Mouse (Mus musculus) spleen, adult 2 months (tissue): ENCODE results near the gene Lbx2. TPM values are rescaled to one million over a fixed set of nuclear protein-coding genes. Genes with fewer than 3 reads are reported as not detected.

ENCODE experiments used
- DNase-seq, 2 experiments: peaks; one replicate each; pipeline versions ENCODE4 v3.0.0 to v3.0.0-alpha.2; 2012 to 2021; ENCODE audit warnings: low spot score in 2 of 2, low read depth in 1 of 2
- H3K27ac ChIP-seq: fragments of 200-500 bp; 2 replicates; pipeline ENCODE4 v1.5.1; 2012; ENCODE audit warnings: low read length, inconsistent platforms; ENCODE audit not compliant: insufficient read depth
- H3K27me3 ChIP-seq: fragments of 200-500 bp; 2 replicates; pipeline ENCODE4 v1.6.1; 2012; ENCODE audit warnings: mild to moderate bottlenecking, moderate library complexity, low read length, inconsistent platforms; ENCODE audit not compliant: control insufficient read depth, insufficient read depth
- H3K36me3 ChIP-seq: fragments of 200-500 bp; 2 replicates; pipeline ENCODE4 v1.6.1; 2012; ENCODE audit warnings: mild to moderate bottlenecking, low read length, inconsistent platforms; ENCODE audit not compliant: control insufficient read depth, insufficient read depth
- H3K4me1 ChIP-seq: fragments of 200-500 bp; 2 replicates; pipeline ENCODE4 v1.6.1; 2011; ENCODE audit warnings: inconsistent platforms; ENCODE audit not compliant: control insufficient read depth, insufficient read depth, insufficient read length
- H3K4me3 ChIP-seq: fragments of 200-500 bp; 2 replicates; pipeline ENCODE4 v1.5.1; 2011; ENCODE audit warnings: mild to moderate bottlenecking, inconsistent platforms; ENCODE audit not compliant: insufficient read depth, insufficient read length; ENCODE audit errors: extremely low read depth
- CTCF ChIP-seq: fragments of 200-500 bp; IDR thresholded peaks from 2 replicates; pipeline ENCODE4 v1.5.1; 2011; ENCODE audit warnings: mild to moderate bottlenecking, inconsistent platforms; ENCODE audit not compliant: insufficient read depth, insufficient read length, insufficient replicate concordance; ENCODE audit errors: extremely low read depth
- POLR2A ChIP-seq: fragments of 200-500 bp; IDR thresholded peaks from 2 replicates; pipeline ENCODE4 v1.6.1; 2011; ENCODE audit warnings: low read depth, low read length, inconsistent platforms
- WGBS: fragments of 180-500 bp; shearing (Covaris S2); methylation state at CpG from one replicate; pipeline ENCODE4 v1.1.7; 2018; 5-methylcytosine and 5-hydroxymethylcytosine counted together
- polyA plus RNA-seq: library from polyadenylated mRNA; depleted of rRNA; stranded (reverse); fragments of >200 nt; gene quantifications from 2 replicates; pipeline ENCODE4 v1.2.3, GENCODE M21; 2012; rRNA removed

Gene Lbx2
- polyA plus RNA-seq, 1 experiment, result 2.8 TPM

- Histone ChIP-seq H3K4me1 (peaks cover 3% of the 10 kb centered on the region), H3K27ac (no peak within 1 kb of the TSS)
- WGBS, result 81% methylated on average over 7 of the region's 7 CpGs
Observed at GRCm38 (mm10) chr6:83134951-83135513, 48.9 kb downstream of the Lbx2 start, which contains the start of gene Rtkn. TSS of gene Rtkn (plus strand) at chr6:83135463.

DNA sequence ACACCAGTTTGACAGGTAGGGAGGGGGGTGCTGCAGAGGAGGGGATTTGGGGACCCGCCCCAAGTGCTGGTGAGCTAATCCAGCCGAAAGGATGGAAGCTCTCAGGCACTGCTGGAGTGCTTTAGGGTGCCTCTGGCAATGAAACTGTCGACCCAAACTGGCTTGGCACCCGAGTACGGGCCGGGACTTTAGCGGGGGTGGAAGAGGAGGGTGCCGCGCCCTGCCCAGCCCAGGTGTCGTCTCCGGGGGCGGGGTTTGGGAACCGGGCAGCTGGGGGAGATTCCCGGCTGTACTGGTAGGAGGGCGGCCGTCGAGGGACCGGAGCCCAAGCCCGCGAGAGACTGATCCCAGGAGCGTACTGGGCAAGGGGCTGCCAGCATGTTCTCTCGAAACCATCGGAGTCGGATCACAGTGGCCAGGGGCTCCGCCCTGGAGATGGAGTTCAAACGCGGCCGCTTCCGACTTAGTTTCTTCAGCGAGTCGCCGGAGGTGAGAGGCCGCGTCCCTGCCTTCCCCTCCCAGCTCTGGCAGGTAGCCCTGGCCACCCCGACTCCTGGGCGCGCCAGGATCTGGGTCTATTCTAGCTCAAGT lies 49.5 kb downstream of the Lbx2 start:
- DNase-seq, result no peak
- Histone ChIP-seq H3K27ac (no peak overlapping the region), H3K27me3 (peaks cover 14% of the 10 kb centered on the region), H3K36me3 (no peaks in the 10 kb centered on the region), H3K4me3 (no peak overlapping the region), H3K4me1 (peaks cover 3% of the 10 kb centered on the region)
- 32% methylated on average over 37 of the region's 37 CpGs for WGBS
- TF ChIP-seq CTCF (no peak), POLR2A (no peak)

More at GRCm38 (mm10) chr6:83134951-83135513, 48.9 kb downstream of the Lbx2 start, which contains the start of gene Rtkn:
- TF ChIP-seq POLR2A (no peak), CTCF (no peak)
- Histone ChIP-seq H3K36me3 (no peaks in the 10 kb centered on the region), H3K27me3 (peaks cover 14% of the 10 kb centered on the region), H3K4me3 (no peak within 1 kb of the TSS)
- DNase-seq, result no peak

DNA sequence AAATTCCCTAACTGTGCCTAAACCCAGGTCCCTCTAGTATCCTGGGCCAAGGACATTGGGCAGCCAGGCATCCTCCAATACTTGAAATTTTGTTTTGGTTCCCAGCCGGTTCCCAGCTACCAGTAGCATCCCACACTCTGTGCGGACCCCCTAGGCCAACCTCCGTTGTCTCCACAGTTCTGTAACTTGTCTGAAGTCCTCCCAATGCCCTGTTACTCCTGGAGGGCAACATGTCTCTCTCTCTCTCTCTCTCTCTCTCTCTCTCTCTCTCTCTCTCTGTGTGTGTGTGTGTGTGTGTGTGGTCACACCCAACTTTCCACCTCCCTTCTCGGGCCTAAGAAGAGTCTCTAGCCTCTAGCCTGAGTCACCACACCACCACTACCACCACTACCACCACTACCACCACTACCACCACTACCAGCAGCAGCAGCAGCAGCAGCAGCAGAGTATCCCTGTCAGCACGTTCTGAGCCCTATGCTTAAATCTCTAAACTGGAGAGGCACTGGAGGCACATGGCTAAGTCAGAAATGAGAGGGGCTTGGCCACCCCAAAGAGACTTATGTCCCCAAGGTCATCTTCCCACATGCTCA lies 50.2 kb downstream of the Lbx2 start:
- DNase-seq, result no peak
- peak overlapping the region; percentile 45; the same call in 1 of the 2 replicates for H3K4me3 ChIP-seq
- TF ChIP-seq CTCF, result no peak
- TF ChIP-seq POLR2A, result no peak
- no peak overlapping the region for H3K27ac ChIP-seq
- H3K4me1 ChIP-seq, result peaks cover 3% of the 10 kb centered on the region
- peaks cover 14% of the 10 kb centered on the region for H3K27me3 ChIP-seq
- 65% methylated on average over 5 of the region's 5 CpGs for WGBS
- no peaks in the 10 kb centered on the region for H3K36me3 ChIP-seq

DNA sequence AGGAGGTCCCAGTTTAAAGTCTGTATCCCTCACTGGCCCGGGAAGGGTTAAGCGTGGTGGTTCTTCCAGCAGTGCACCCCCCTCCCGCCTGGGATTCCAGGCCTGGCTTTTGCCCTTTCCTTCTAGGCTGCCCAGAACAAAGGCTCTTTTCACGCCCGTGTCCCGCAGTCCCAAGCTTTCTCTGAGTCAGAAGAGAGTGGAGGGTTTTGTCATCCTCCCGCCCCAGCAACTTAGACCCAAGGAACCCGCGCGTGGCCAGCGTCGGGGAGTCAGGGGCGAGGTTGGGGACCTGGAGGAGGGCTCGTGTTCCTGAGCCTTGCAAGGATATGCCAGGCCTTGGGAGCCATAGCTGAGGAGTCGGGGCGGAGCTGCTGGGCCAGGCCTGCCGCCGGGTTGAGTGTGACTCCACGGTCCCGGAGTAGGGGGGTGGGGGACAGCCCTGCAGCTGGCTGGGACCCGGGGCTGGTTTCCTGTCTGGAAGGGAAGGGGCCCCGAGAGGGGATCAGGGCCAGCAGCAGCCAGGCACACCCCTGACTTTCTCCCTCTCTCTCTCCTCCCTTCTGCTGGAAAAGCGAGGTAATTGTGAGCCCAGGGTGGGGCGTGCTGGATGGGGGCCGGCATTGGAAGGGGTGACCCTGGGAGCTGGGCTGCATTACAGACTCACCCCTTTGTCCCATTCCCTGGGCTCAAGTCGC lies 50.9 kb downstream of the Lbx2 start:
- 10% methylated on average over 26 of the region's 26 CpGs for WGBS
- Histone ChIP-seq H3K27ac (peak overlapping the region; percentile 37), H3K36me3 (no peaks in the 10 kb centered on the region), H3K4me3 (peak overlapping the region; percentile 45; the same call in 1 of the 2 replicates), H3K27me3 (peaks cover 13% of the 10 kb centered on the region), H3K4me1 (peaks cover 3% of the 10 kb centered on the region)
- no peak for DNase-seq
- TF ChIP-seq CTCF, result no peak

DNA sequence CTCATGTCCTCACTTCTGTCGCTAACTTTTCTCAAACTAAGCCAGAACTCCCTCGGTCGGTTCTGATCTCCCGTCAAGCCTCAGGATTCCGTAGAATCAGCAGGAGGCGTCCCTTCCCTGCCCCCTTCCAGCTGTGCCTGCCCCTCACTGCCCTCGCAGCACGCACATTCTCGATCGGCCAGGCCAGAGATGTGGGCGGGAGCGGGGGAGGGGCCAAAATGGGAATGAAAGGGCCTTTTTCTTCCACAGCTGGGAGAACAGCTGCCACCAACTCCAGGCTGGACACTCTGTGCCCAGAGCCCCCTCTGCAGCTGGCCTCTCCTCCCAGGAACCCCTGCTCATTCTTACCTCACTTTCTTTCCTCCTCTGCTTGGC lies 51.4 kb downstream of the Lbx2 start:
- Histone ChIP-seq H3K36me3 (no peaks in the 10 kb centered on the region), H3K27me3 (peaks cover 13% of the 10 kb centered on the region), H3K4me1 (peaks cover 3% of the 10 kb centered on the region), H3K27ac (peak overlapping the region; percentile 37), H3K4me3 (peak overlapping the region; percentile 45; the same call in 1 of the 2 replicates)
- WGBS, result 2% methylated on average over 12 of the region's 12 CpGs
- DNase-seq, result no peak
- TF ChIP-seq POLR2A, result no peak
- no peak for TF ChIP-seq CTCF

Other genes starting within 250 kb of the Lbx2 start
- 3.2 TPM in 2 replicates for gene Sema4f, start 146.6 kb upstream of the Lbx2 start, polyA plus RNA-seq
- 2.6 and 2.8 TPM in 2 replicates for gene M1ap, start 139.5 kb upstream of the Lbx2 start, polyA plus RNA-seq
- 22.6 and 23.8 TPM in 2 replicates for gene Dok1, start 52.9 kb upstream of the Lbx2 start, polyA plus RNA-seq
- 3.1 and 3.5 TPM in 2 replicates for gene Loxl3, start 52.2 kb upstream of the Lbx2 start, polyA plus RNA-seq
- 582 and 730 TPM in 2 replicates for gene Aup1, start 31.8 kb upstream of the Lbx2 start, polyA plus RNA-seq
- gene Htra2, start 31.1 kb upstream of the Lbx2 start, polyA plus RNA-seq, result 59.1 and 69.0 TPM in 2 replicates
- gene Dqx1, start 28.5 kb upstream of the Lbx2 start, polyA plus RNA-seq, result 2.7 and 2.8 TPM in 2 replicates
- gene Tlx2, start 16.1 kb upstream of the Lbx2 start, polyA plus RNA-seq, result 0.11 and 0.16 TPM in 2 replicates
- gene Pcgf1, start 8.5 kb upstream of the Lbx2 start, polyA plus RNA-seq, result 10.0 and 10.7 TPM in 2 replicates
- 12.3 and 17.0 TPM in 2 replicates for gene Ccdc142, start 15.2 kb downstream of the Lbx2 start, polyA plus RNA-seq
- 6.1 and 6.5 TPM in 2 replicates for gene Gm42688, start 15.2 kb downstream of the Lbx2 start, polyA plus RNA-seq
- 35.0 and 39.7 TPM in 2 replicates for gene Mrpl53, start 22.7 kb downstream of the Lbx2 start, polyA plus RNA-seq
- 54.5 and 67.2 TPM in 2 replicates for gene Mogs, start 29.1 kb downstream of the Lbx2 start, polyA plus RNA-seq
- 83.4 and 95.3 TPM in 2 replicates for gene Wbp1, start 35.2 kb downstream of the Lbx2 start, polyA plus RNA-seq
- 27.1 and 53.4 TPM in 2 replicates for gene Ino80b, start 39.1 kb downstream of the Lbx2 start, polyA plus RNA-seq
- 3.6 and 5.7 TPM in 2 replicates for gene Rtkn, start 49.1 kb downstream of the Lbx2 start, polyA plus RNA-seq
- gene Wdr54, start 70.0 kb downstream of the Lbx2 start, polyA plus RNA-seq, result 0.77 and 1.6 TPM in 2 replicates
- gene 1700003E16Rik, start 70.0 kb downstream of the Lbx2 start, polyA plus RNA-seq, result 0.04 and 0.05 TPM in 2 replicates
- gene Dctn1, start 79.6 kb downstream of the Lbx2 start, polyA plus RNA-seq, result 69.0 and 85.6 TPM in 2 replicates
- 0.05 and 0.26 TPM in 2 replicates for gene Slc4a5, start 133.5 kb downstream of the Lbx2 start, polyA plus RNA-seq
- gene Mthfd2, start 239.5 kb downstream of the Lbx2 start, polyA plus RNA-seq, result 7.1 and 7.7 TPM in 2 replicates
- 28.3 and 35.1 TPM in 2 replicates for gene Mob1a, start 239.6 kb downstream of the Lbx2 start, polyA plus RNA-seq